Mouse (Mus musculus): ENCODE results near the gene Rhox4c. TPM values are rescaled to one million over a fixed set of nuclear protein-coding genes. Genes with fewer than 3 reads are reported as not detected.

Gene Rhox4c
- polyA plus RNA-seq (2017; shearing (Covaris generic)): not detected

DNA sequence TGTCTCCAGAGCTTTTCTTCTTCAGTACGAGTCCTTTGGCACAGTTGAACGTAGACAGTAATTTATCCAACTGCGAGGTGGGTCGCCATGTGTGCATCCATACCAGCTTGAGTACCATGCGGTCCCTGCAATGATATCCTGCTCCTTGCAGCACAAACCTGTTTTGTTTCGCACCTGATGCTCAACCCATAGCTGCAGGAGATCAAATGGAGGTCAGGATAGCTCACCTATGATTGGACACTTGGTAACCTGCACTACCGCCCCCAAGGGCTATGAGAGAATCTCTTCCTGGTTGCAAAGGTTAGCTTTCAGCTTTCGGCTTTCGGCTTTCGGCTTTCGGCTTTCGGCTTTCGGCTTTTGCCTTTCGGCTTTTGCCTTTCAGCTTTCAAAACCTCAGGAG, at the start of gene Rhox4c:
Gene Rhox4c (plus strand): TSS at position 301 of the 400 bp plus-strand sequence.

GRCm38 (mm10) chrX:37432194-37432593, 47.9 kb upstream of the Rhox4c start, which contains the start of gene Rhox4b:
TSS of gene Rhox4b (plus strand) at chrX:37432494.

DNA sequence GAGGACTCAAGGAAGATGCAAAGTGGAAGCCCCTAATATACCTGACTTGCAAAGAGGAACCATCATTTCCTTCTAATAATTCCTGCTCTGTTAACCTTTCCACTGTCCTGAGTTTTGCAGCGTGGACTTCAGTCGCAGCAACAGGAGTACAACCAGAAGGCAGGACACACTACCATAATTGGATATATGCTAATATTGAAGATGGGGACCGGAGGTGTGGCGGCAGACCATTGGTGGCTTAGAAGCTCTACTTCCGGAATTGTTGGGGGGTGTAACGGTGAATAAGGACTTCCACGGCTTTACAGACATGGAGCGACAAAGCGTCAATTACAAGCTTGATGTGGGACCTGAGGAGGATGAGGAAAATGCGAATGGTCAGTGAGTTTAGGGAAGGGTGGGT, 26.8 kb upstream of the Rhox4c start, which contains the start of gene Rhox2c:
Gene Rhox2c (plus strand): TSS at position 301 of the 400 bp plus-strand sequence.

GRCm38 (mm10) chrX:37458285-37458684, 21.9 kb upstream of the Rhox4c start, which contains the start of gene Rhox3c:
TSS of gene Rhox3c (plus strand) at chrX:37458585.

GRCm38 (mm10) chrX:37514059-37514458, 33.9 kb downstream of the Rhox4c start, which contains the start of gene Rhox4d:
TSS of gene Rhox4d (plus strand) at chrX:37514359.

DNA sequence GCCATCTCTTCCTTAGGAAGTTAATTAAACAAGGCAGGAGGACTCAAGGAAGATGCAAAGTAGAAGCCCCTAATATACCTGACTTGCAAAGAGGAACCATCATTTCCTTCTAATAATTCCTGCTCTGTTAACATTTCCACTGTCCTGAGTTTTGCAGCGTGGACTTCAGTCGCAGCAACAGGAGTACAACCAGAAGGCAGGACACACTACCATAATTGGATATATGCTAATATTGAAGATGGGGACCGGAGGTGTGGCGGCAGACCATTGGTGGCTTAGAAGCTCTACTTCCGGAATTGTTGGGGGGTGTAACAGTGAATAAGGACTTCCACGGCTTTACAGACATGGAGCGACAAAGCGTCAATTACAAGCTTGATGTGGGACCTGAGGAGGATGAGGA, 50.0 kb downstream of the Rhox4c start, which contains the start of gene Rhox2e:
Gene Rhox2e (plus strand): TSS at position 301 of the 400 bp plus-strand sequence.

Other genes with a start within 250 kb of the Rhox4c start
- gene Rhox2a, start 235.4 kb upstream of the Rhox4c start, polyA plus RNA-seq (2017; shearing (Covaris generic)): not detected
- gene Rhox3a, start 230.4 kb upstream of the Rhox4c start, polyA plus RNA-seq (2017; shearing (Covaris generic)): not detected
- not detected for gene Rhox4a, start 215.0 kb upstream of the Rhox4c start, polyA plus RNA-seq (2017; shearing (Covaris generic))
- not detected for gene Rhox3a2, start 100.3 kb upstream of the Rhox4c start, polyA plus RNA-seq (2017; shearing (Covaris generic))
- not detected for gene Rhox4a2, start 89.5 kb upstream of the Rhox4c start, polyA plus RNA-seq (2017; shearing (Covaris generic))
- not detected for gene Rhox2b, start 68.3 kb upstream of the Rhox4c start, polyA plus RNA-seq (2017; shearing (Covaris generic))
- not detected for gene Rhox4b, start 47.8 kb upstream of the Rhox4c start, polyA plus RNA-seq (2017; shearing (Covaris generic))
- gene Rhox2c, start 26.7 kb upstream of the Rhox4c start, polyA plus RNA-seq (2017; shearing (Covaris generic)): not detected
- gene Rhox3c, start 21.8 kb upstream of the Rhox4c start, polyA plus RNA-seq (2017; shearing (Covaris generic)): not detected
- not detected for gene Rhox2d, start 13.1 kb downstream of the Rhox4c start, polyA plus RNA-seq (2017; shearing (Covaris generic))
- gene Rhox4d, start 34.0 kb downstream of the Rhox4c start, polyA plus RNA-seq (2017; shearing (Covaris generic)): 0.17 TPM
- not detected for gene Rhox2e, start 50.1 kb downstream of the Rhox4c start, polyA plus RNA-seq (2017; shearing (Covaris generic))
- not detected for gene Rhox3e, start 61.7 kb downstream of the Rhox4c start, polyA plus RNA-seq (2017; shearing (Covaris generic))
- not detected for gene Rhox4e, start 77.1 kb downstream of the Rhox4c start, polyA plus RNA-seq (2017; shearing (Covaris generic))
- not detected for gene Rhox2f, start 91.1 kb downstream of the Rhox4c start, polyA plus RNA-seq (2017; shearing (Covaris generic))
- not detected for gene Rhox3f, start 100.7 kb downstream of the Rhox4c start, polyA plus RNA-seq (2017; shearing (Covaris generic))
- not detected for gene Rhox4f, start 127.4 kb downstream of the Rhox4c start, polyA plus RNA-seq (2017; shearing (Covaris generic))
- gene Rhox3g, start 148.3 kb downstream of the Rhox4c start, polyA plus RNA-seq (2017; shearing (Covaris generic)): not detected
- gene Rhox2g, start 163.1 kb downstream of the Rhox4c start, polyA plus RNA-seq (2017; shearing (Covaris generic)): not detected
- not detected for gene Rhox4g, start 171.0 kb downstream of the Rhox4c start, polyA plus RNA-seq (2017; shearing (Covaris generic))
- not detected for gene Rhox3h, start 188.4 kb downstream of the Rhox4c start, polyA plus RNA-seq (2017; shearing (Covaris generic))
- gene Rhox2h, start 192.9 kb downstream of the Rhox4c start, polyA plus RNA-seq (2017; shearing (Covaris generic)): not detected